13 mouse cellular contexts compared by ENCODE assay signal in the genomic region with DNA sequence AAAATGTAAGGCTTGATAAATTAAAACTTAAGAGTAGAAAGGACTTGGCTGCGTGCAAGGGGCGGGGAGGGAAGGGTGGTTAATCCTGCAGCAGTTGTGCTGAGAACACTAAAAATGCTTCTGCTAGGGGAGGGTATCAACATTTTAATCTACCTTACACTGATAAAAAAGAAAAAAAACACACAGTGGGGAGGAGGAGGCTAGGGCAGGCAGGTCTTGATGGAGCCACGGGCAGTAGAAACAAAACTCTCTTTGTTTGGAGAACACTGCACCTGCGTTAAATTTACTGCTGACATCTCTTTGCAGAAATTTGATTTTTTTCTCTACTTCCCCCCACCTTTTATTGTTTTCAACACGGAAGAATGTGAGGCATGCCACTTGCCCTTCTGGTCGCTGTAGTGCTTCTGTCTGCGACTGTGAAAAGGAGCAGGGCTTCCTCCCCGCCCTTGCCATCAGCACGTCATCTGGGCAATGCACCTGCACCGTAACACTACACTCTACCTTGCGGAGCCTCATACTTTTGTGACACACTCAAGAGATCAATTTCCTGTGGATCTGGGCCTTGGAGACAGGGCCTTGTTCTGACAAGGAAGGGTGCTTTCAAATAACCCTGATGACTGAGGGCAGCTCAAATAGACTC.
DNase-seq lines count a peak whose midpoint lies in the region; ATAC-seq lines count a peak whose summit lies in the region.
"Had no signal": no experiment of that assay in that cellular context is flagged by ENCODE, and none has a peak within 500 bp of the region (broad histone marks: within the 10 kb centered on the region; RNA-seq: fewer than 3 reads in every experiment).

No protein-coding gene starts in this region.

- H3K4me3 ChIP-seq in heart, embryonic 12.5 days, result no peak overlapping the region
- H3K4me3 ChIP-seq in neural tube, embryonic 15.5 days (replicated peaks), result no peak overlapping the region
- H3K4me3 ChIP-seq: forebrain, embryonic 15.5 days; heart, embryonic 10.5 days; layer of hippocampus, adult 2 months had no signal

- no peak overlapping the region for H3K9ac ChIP-seq in heart, embryonic 12.5 days
- H3K9ac ChIP-seq in neural tube, embryonic 15.5 days (replicated peaks), result no peak overlapping the region
- H3K9ac ChIP-seq: forebrain, embryonic 15.5 days; liver, postnatal 0 days had no signal

- intact Hi-C loops in heart, postnatal 10 days (cut with DNase I), result no loop called here

- H3K4me2 ChIP-seq in heart, embryonic 12.5 days, result peak overlapping the region; percentile 6; the same call in 1 of the 2 replicates
- H3K4me2 ChIP-seq in neural tube, embryonic 15.5 days, result no peak overlapping the region
- H3K4me2 ChIP-seq: forebrain, embryonic 15.5 days had no signal

- no peaks in the 10 kb centered on the region for H3K36me3 ChIP-seq in heart, embryonic 12.5 days
- H3K36me3 ChIP-seq in neural tube, embryonic 15.5 days, result no peaks in the 10 kb centered on the region
- H3K36me3 ChIP-seq: forebrain, embryonic 15.5 days; heart, embryonic 10.5 days had no signal

- no peak for ATAC-seq in heart, embryonic 12.5 days (ENCODE audit: insufficient number of reproducible peaks, low FRiP score)
- ATAC-seq in neural tube, embryonic 15.5 days (ENCODE audit: low FRiP score), result no peak
- no peak for ATAC-seq in megakaryocyte-erythroid progenitor cell, adult 5-6 weeks (replicated peaks; ENCODE audit: low FRiP score, low TSS enrichment, poor library complexity, severe bottlenecking)
- ATAC-seq: forebrain, embryonic 15.5 days; liver, postnatal 0 days had no signal

- no peaks in the 10 kb centered on the region for H3K9me3 ChIP-seq in heart, embryonic 12.5 days (replicated peaks)
- H3K9me3 ChIP-seq in neural tube, embryonic 15.5 days (replicated peaks), result no peaks in the 10 kb centered on the region
- H3K9me3 ChIP-seq: forebrain, embryonic 15.5 days; heart, embryonic 10.5 days had no signal

- no peaks in the 10 kb centered on the region for H3K4me1 ChIP-seq in heart, embryonic 12.5 days (replicated peaks)
- no peaks in the 10 kb centered on the region for H3K4me1 ChIP-seq in neural tube, embryonic 15.5 days
- H3K4me1 ChIP-seq: forebrain, embryonic 15.5 days had no signal

- H3K27me3 ChIP-seq in heart, embryonic 12.5 days (replicated peaks), result no peaks in the 10 kb centered on the region
- no peaks in the 10 kb centered on the region for H3K27me3 ChIP-seq in neural tube, embryonic 15.5 days (replicated peaks)
- H3K27me3 ChIP-seq: forebrain, embryonic 15.5 days had no signal

- no peak for DNase-seq in heart, postnatal 10 days
- DNase-seq in ES-CJ7 (ENCODE audit: low read depth, low spot score), result peak; percentile 10
- peak; percentile 70 for DNase-seq in forelimb bud, embryonic 11.5 days (ENCODE audit: low read depth, low spot score)
- peak; percentile 13 for DNase-seq in lung, postnatal 10 days
- DNase-seq in ovary, adult 18-20 months (ENCODE audit: low spot score), result no peak
- DNase-seq: adrenal gland, adult 2 months; liver, postnatal 0 days had no signal

- WGBS in heart, embryonic 12.5 days, result 39% methylated on average over 11 of the region's 11 CpGs
- 59% methylated on average over 11 of the region's 11 CpGs for WGBS in neural tube, embryonic 15.5 days

- no peak overlapping the region for H3K27ac ChIP-seq in heart, embryonic 12.5 days (ENCODE audit: poor library complexity, severe bottlenecking)
- H3K27ac ChIP-seq in neural tube, embryonic 15.5 days (replicated peaks), result no peak overlapping the region
- H3K27ac ChIP-seq: forebrain, embryonic 15.5 days; heart, embryonic 10.5 days; layer of hippocampus, adult 2 months had no signal

Comparison
In these comparisons a context has a peak if more than half of its experiments do, and no peak if none do; other contexts are left out.
1. DNase-seq: peak in ES-CJ7 (single experiment), forelimb bud, embryonic 11.5 days (single experiment) and lung, postnatal 10 days (single experiment); none in heart, postnatal 10 days (0 of 2) and ovary, adult 18-20 months (single experiment).